Mouse (Mus musculus) brown adipose tissue, adult 24 weeks (tissue): Measurements from ENCODE around the gene Tsnaxip1. TPM values are rescaled to one million over a fixed set of nuclear protein-coding genes. Genes with fewer than 3 reads are reported as not detected.

Experiments used
- H3K27ac ChIP-seq: fragments of 200-500 bp; replicated peaks from 2 replicates; pipeline ENCODE4 v1.5.1; 2012; ENCODE audit warnings: low read depth, mild to moderate bottlenecking, low read length
- H3K4me1 ChIP-seq: fragments of 200-500 bp; 2 replicates; pipeline ENCODE4 v1.6.1; 2012; ENCODE audit warnings: low read length, mixed read lengths; ENCODE audit not compliant: control insufficient read depth, insufficient read depth, insufficient read length
- H3K4me3 ChIP-seq: fragments of 200-500 bp; 2 replicates; pipeline ENCODE4 v1.5.1; 2012; ENCODE audit warnings: low read depth, mild to moderate bottlenecking, low read length, moderate library complexity; ENCODE audit not compliant: insufficient read depth
- polyA plus RNA-seq: library from polyadenylated mRNA; stranded (reverse); fragments of >200 nt; gene quantifications from 2 replicates; pipeline ENCODE4 v1.2.4, GENCODE M21; 2012; ENCODE audit not compliant: missing spikeins, insufficient read depth, insufficient read length

Gene Tsnaxip1
- polyA plus RNA-seq, 1 experiment: not detected

- Histone ChIP-seq H3K4me1 (no peaks in the 10 kb centered on the region), H3K4me3 (no peak overlapping the region), H3K27ac (no peak overlapping the region)
These were observed 39.0 kb downstream of the Tsnaxip1 start for GRCm38 (mm10) chr8:105866364-105867029.

- H3K4me3 ChIP-seq: no peak overlapping the region
- H3K27ac ChIP-seq: peak overlapping the region; percentile 86
- H3K4me1 ChIP-seq: peaks cover 12% of the 10 kb centered on the region; the same call in 1 of the 2 replicates
These were observed 46.8 kb downstream of the Tsnaxip1 start for GRCm38 (mm10) chr8:105874301-105874700.

GRCm38 (mm10) chr8:105880754-105881520 lies 53.4 kb downstream of the Tsnaxip1 start, which contains the start of gene Edc4:
Gene Edc4 (plus strand): TSS chr8:105880881.
- H3K27ac ChIP-seq: peak within 1 kb of the TSS; percentile 45
- peak within 1 kb of the TSS; percentile 93 for H3K4me3 ChIP-seq
- H3K4me1 ChIP-seq: peaks cover 11% of the 10 kb centered on the region; the same call in 1 of the 2 replicates

- no peak overlapping the region for H3K4me3 ChIP-seq
- H3K27ac ChIP-seq: no peak overlapping the region
- H3K4me1 ChIP-seq: no peaks in the 10 kb centered on the region
These were observed 62.4 kb downstream of the Tsnaxip1 start for GRCm38 (mm10) chr8:105889756-105890465.

- no peak overlapping the region for H3K4me3 ChIP-seq
- H3K4me1 ChIP-seq: no peaks in the 10 kb centered on the region
- H3K27ac ChIP-seq: no peak overlapping the region
These were observed 63.3 kb downstream of the Tsnaxip1 start for GRCm38 (mm10) chr8:105890870-105891269.

GRCm38 (mm10) chr8:105892432-105892831 lies 64.9 kb downstream of the Tsnaxip1 start:
- H3K4me1 ChIP-seq: no peaks in the 10 kb centered on the region
- no peak overlapping the region for H3K4me3 ChIP-seq
- no peak overlapping the region for H3K27ac ChIP-seq

- Histone ChIP-seq H3K27ac (no peak within 1 kb of the TSS), H3K4me3 (no peak within 1 kb of the TSS), H3K4me1 (no peaks in the 10 kb centered on the region)
These were observed 65.8 kb downstream of the Tsnaxip1 start, which contains the start of gene Nrn1l for GRCm38 (mm10) chr8:105893339-105893738. Gene Nrn1l (plus strand): TSS chr8:105893567.

Other genes with a start within 250 kb of the Tsnaxip1 start
- 13.4 and 14.4 TPM in 2 replicates for gene Ripor1, start 222.5 kb upstream of the Tsnaxip1 start, polyA plus RNA-seq
- gene Ctcf, start 191.2 kb upstream of the Tsnaxip1 start, polyA plus RNA-seq: 18.5 and 22.9 TPM in 2 replicates
- not detected in 2 replicates for gene Agrp, start 190.3 kb upstream of the Tsnaxip1 start, polyA plus RNA-seq
- gene Carmil2, start 141.5 kb upstream of the Tsnaxip1 start, polyA plus RNA-seq: not detected in 2 replicates
- 12.3 and 15.9 TPM in 2 replicates for gene Acd, start 126.6 kb upstream of the Tsnaxip1 start, polyA plus RNA-seq
- 10.2 and 10.6 TPM in 2 replicates for gene Pard6a, start 126.6 kb upstream of the Tsnaxip1 start, polyA plus RNA-seq
- gene 4933405L10Rik, start 120.1 kb upstream of the Tsnaxip1 start, polyA plus RNA-seq: 0.87 TPM in 1 of 2 replicates, not detected in the other
- gene Enkd1, start 119.5 kb upstream of the Tsnaxip1 start, polyA plus RNA-seq: 0.52 TPM in 1 of 2 replicates, not detected in the other
- gene Gfod2, start 69.1 kb upstream of the Tsnaxip1 start, polyA plus RNA-seq: 4.0 and 4.1 TPM in 2 replicates
- 7.5 and 7.6 TPM in 2 replicates for gene Ranbp10, start 381 bp upstream of the Tsnaxip1 start, polyA plus RNA-seq
- 1.4 and 3.5 TPM in 2 replicates for gene Cenpt, start 25.5 kb downstream of the Tsnaxip1 start, polyA plus RNA-seq
- 9.3 and 15.4 TPM in 2 replicates for gene Thap11, start 27.4 kb downstream of the Tsnaxip1 start, polyA plus RNA-seq
- 5.0 TPM in 1 of 2 replicates, not detected in the other for gene Nutf2, start 32.8 kb downstream of the Tsnaxip1 start, polyA plus RNA-seq
- 6.2 and 8.6 TPM in 2 replicates for gene Edc4, start 53.1 kb downstream of the Tsnaxip1 start, polyA plus RNA-seq
- gene Nrn1l, start 65.8 kb downstream of the Tsnaxip1 start, polyA plus RNA-seq: not detected in 2 replicates
- 15.8 and 18.0 TPM in 2 replicates for gene Pskh1, start 72.7 kb downstream of the Tsnaxip1 start, polyA plus RNA-seq
- gene Ctrl, start 106.1 kb downstream of the Tsnaxip1 start, polyA plus RNA-seq: not detected in 2 replicates
- gene Psmb10, start 110.7 kb downstream of the Tsnaxip1 start, polyA plus RNA-seq: 50.1 and 59.6 TPM in 2 replicates
- gene Lcat, start 115.7 kb downstream of the Tsnaxip1 start, polyA plus RNA-seq: not detected in 2 replicates
- 5.8 and 11.4 TPM in 2 replicates for gene Slc12a4, start 138.4 kb downstream of the Tsnaxip1 start, polyA plus RNA-seq
- gene Dpep3, start 151.7 kb downstream of the Tsnaxip1 start, polyA plus RNA-seq: not detected in 2 replicates
- 11.8 and 12.8 TPM in 2 replicates for gene Dus2, start 163.6 kb downstream of the Tsnaxip1 start, polyA plus RNA-seq
- not detected in 2 replicates for gene Dpep2nb, start 178.2 kb downstream of the Tsnaxip1 start, polyA plus RNA-seq
- 7.1 TPM in 2 replicates for gene Ddx28, start 184.2 kb downstream of the Tsnaxip1 start, polyA plus RNA-seq
- gene Nfatc3, start 231.1 kb downstream of the Tsnaxip1 start, polyA plus RNA-seq: 17.4 and 28.2 TPM in 2 replicates